Mouse (Mus musculus): Measurements from ENCODE around the gene Heatr5a. TPM values are rescaled to one million over a fixed set of nuclear protein-coding genes. Genes with fewer than 3 reads are reported as not detected.

Gene Heatr5a
- 10.7 and 12.1 TPM in 2 replicates for polyA plus RNA-seq (2015; fragmentation: Nextera tagmentation; extraction: Ambion mirVana)

DNA sequence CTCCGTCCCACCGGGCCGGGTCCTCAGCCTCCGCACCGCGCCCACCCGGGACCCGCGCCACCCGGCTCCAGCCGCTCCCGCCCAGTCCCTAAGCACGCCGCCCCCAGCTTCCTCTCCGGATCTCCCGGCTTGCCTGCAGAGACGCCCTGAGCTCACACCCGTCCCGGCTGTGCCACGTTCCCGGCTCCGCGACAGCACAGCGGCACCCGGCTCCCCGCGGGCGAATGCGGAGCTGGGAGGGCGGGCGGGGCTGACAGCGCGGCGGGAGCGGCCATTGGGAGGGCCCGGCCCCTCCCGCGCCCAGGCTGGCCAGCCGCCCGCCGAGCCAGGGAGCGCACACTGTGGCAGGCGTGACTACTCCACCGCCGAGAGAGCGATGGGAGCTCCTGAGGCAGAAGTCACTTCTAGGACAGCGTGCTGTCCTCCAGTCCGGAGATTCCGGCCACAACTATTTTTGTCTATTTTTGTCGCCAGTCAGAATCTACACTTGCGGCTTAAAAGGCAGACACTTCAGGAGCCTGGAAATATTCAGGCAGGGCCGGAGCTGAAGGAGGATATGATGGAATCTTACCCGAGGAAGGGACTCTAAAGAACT lies at the start of gene Heatr5a:
Gene Heatr5a, minus strand, starts transcription at position 252 of the 595 bp plus-strand sequence.
- Histone ChIP-seq H3K4me2 (peak within 1 kb of the TSS; percentile 50), H3K4me1 (peaks cover 4% of the 10 kb centered on the region; the same call in 1 of the 2 replicates), H3K27me3 (no peaks in the 10 kb centered on the region), H3K9me3 (no peaks in the 10 kb centered on the region), H3K4me3 (peak within 1 kb of the TSS; percentile 98), H3K9ac (peak within 1 kb of the TSS; percentile 87), H3K27ac (peak within 1 kb of the TSS; percentile 94), H3K36me3 (no peaks in the 10 kb centered on the region)
- peak; percentile 92 for ATAC-seq (ENCODE audit: insufficient number of reproducible peaks, low FRiP score, low TSS enrichment, low read depth)
- 0% methylated on average over 29 of the region's 53 CpGs for WGBS

DNA sequence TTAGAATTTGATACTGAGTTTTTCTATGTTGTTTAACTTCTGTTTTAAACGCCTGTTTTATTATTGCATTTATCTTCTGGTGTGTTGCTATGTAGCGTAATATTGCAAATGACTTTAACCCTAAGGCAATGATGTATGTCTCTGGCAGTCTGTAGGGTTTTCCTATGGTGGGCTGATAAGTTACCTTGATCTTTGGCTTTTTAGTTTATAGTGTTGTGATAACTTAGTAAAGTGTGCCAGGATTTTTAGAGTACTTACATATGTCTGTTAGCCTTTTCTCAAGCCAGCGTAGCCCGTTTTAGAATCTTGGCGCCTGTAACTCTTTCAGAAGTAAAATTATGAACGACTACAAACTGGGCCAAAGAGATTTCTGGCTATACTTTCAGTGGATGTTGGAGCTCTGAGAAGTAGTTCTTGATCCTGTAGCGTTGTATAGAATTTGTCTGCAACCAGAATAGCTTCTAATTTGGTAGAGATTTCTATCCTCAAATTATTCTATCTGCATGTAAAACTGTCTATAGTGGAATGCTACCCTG lies 43.4 kb upstream of the Heatr5a start:
- H3K27ac ChIP-seq: no peak overlapping the region
- no peaks in the 10 kb centered on the region for H3K9me3 ChIP-seq
- no peak for ATAC-seq (ENCODE audit: insufficient number of reproducible peaks, low FRiP score, low TSS enrichment, low read depth)
- H3K4me3 ChIP-seq: no peak overlapping the region
- no peaks in the 10 kb centered on the region for H3K36me3 ChIP-seq
- no peak overlapping the region for H3K4me2 ChIP-seq
- H3K27me3 ChIP-seq: no peaks in the 10 kb centered on the region
- no peak overlapping the region for H3K9ac ChIP-seq
- WGBS: 54% methylated on average over 7 of the region's 7 CpGs
- H3K4me1 ChIP-seq: no peaks in the 10 kb centered on the region

DNA sequence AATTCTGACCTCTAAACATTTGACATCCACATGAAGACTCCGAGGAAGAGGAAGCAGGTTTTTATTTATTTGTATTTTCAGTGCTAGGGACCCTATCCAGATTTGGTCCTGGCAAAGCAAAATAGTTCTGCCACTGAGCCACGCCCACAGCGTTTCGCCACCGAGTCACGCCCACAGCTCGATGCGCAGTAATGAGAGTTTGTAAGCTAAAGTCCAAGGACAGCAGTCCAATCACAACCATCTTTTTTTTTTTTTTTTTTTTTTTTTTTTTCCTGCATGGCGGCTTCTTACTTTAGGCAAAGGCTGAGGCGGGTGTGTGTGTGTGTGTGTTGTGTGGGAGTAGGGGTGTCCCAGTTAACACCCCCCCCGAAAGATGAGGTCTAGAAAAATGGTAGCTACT lies 42.9 kb upstream of the Heatr5a start:
- H3K9ac ChIP-seq: no peak overlapping the region
- H3K36me3 ChIP-seq: no peaks in the 10 kb centered on the region
- no peak overlapping the region for H3K4me3 ChIP-seq
- WGBS: 74% methylated on average over 11 of the region's 11 CpGs
- no peaks in the 10 kb centered on the region for H3K4me1 ChIP-seq
- no peaks in the 10 kb centered on the region for H3K27me3 ChIP-seq
- no peaks in the 10 kb centered on the region for H3K9me3 ChIP-seq
- ATAC-seq (ENCODE audit: insufficient number of reproducible peaks, low FRiP score, low TSS enrichment, low read depth): no peak
- no peak overlapping the region for H3K27ac ChIP-seq
- no peak overlapping the region for H3K4me2 ChIP-seq

DNA sequence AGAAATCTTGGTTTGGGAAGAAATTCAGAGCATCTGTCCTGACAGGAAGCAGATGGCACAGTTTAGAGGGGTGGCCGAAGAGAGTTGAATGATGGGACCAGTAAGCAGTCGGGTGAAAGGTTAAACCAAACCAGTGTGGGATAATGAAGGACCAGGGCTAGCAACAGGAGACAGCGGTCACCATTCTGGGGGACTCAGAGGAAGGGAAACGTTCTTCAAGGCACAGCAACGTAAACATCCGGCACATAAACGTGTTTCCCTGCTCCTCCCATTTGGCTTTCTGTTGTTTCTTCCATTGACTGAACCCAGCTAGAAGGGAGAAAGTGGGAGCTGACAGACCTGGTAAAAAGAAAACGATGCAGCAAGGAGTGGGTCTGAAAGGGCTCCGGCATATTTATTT lies 42.2 kb upstream of the Heatr5a start:
- Histone ChIP-seq H3K4me3 (no peak overlapping the region), H3K4me2 (no peak overlapping the region), H3K27me3 (no peaks in the 10 kb centered on the region), H3K27ac (no peak overlapping the region), H3K9me3 (no peaks in the 10 kb centered on the region), H3K36me3 (no peaks in the 10 kb centered on the region), H3K4me1 (no peaks in the 10 kb centered on the region), H3K9ac (no peak overlapping the region)
- WGBS: 25% methylated on average over 9 of the region's 9 CpGs
- no peak for ATAC-seq (ENCODE audit: insufficient number of reproducible peaks, low FRiP score, low TSS enrichment, low read depth)

DNA sequence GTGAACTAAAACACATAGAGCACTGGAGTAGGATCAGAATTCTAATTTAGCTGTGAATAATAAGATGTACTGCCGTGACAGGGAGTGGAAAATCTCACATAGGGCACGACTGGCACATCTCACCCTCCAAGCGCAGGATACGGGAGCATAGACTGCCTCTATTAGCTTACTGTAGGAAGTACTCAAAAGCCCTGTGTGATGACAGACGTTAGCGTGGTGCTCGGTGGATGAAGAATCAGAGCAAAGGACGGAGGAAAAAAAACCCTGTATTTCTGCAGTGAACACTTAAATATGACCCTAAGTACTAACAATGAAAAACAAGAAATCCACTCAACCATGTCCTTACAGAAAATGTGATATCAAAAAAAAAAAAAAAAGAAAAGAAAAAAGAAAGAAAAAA lies 41.0 kb upstream of the Heatr5a start:
- WGBS: 65% methylated on average over 8 of the region's 8 CpGs

DNA sequence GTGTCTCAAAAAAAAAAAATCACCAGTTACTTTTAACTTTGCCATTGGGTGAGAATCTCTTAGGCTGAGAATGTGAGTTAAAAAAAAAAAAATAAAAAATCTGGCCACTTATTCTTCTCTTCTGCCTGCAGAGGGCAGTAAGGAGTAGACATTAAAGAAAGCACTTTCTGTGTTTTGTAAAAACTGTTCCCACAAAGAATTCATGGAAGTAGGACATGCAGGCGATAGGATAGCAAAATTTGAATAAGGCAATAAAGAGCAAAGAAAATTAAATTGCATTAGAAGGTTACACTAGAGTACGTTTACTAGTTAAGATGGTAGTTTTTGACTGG lies 39.5 kb upstream of the Heatr5a start:
- Histone ChIP-seq H3K4me1 (no peaks in the 10 kb centered on the region), H3K4me3 (no peak overlapping the region), H3K9me3 (no peaks in the 10 kb centered on the region), H3K9ac (no peak overlapping the region), H3K27me3 (no peaks in the 10 kb centered on the region), H3K36me3 (no peaks in the 10 kb centered on the region), H3K4me2 (no peak overlapping the region), H3K27ac (no peak overlapping the region)
- no peak for ATAC-seq (ENCODE audit: insufficient number of reproducible peaks, low FRiP score, low TSS enrichment, low read depth)
- WGBS: 56% methylated on average over 2 of the region's 2 CpGs

More for the DNA sequence above, 41.0 kb upstream of the Heatr5a start:
- Histone ChIP-seq H3K4me2 (no peak overlapping the region), H3K9ac (no peak overlapping the region), H3K4me3 (no peak overlapping the region), H3K36me3 (no peaks in the 10 kb centered on the region), H3K27ac (no peak overlapping the region), H3K27me3 (no peaks in the 10 kb centered on the region), H3K4me1 (no peaks in the 10 kb centered on the region), H3K9me3 (no peaks in the 10 kb centered on the region)
- no peak for ATAC-seq (ENCODE audit: insufficient number of reproducible peaks, low FRiP score, low TSS enrichment, low read depth)

DNA sequence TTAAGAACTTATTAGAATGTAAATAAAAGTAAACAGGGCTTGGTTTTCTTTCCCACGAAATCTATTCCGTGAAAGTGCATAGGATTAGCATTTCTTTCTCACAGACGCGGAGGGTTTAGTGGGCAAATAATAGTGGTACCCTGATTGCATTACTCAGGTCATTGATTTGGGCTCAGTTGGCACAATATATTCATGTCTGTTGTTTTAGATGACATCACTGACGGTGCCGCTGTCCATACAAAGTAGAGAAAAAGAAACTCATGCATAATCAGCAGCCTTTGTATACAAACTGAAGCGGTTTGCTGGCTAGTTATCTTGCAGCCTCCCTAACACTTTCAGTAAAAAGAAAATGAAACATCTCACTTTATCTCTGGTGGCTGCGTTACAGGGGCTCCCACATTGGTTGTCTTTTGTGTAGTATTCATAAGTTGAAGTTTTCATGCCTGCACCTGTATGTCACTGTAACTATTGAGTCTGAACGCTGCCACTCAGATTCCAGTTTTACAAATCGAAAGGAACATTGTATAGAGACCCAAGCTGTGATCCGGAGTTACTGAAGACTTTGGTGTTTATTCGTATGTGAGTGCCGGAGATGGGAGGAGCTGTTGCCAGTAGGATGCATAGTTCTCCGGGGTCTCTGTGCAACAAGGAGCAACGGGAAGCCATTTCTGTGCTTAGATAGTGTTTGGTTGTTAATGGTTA lies 39.0 kb upstream of the Heatr5a start:
- ATAC-seq (ENCODE audit: insufficient number of reproducible peaks, low FRiP score, low TSS enrichment, low read depth): no peak
- WGBS: 74% methylated on average over 15 of the region's 15 CpGs
- H3K4me2 ChIP-seq: no peak overlapping the region
- H3K9me3 ChIP-seq: no peaks in the 10 kb centered on the region
- H3K9ac ChIP-seq: no peak overlapping the region
- H3K36me3 ChIP-seq: no peaks in the 10 kb centered on the region
- H3K27ac ChIP-seq: no peak overlapping the region
- no peaks in the 10 kb centered on the region for H3K27me3 ChIP-seq
- no peaks in the 10 kb centered on the region for H3K4me1 ChIP-seq
- H3K4me3 ChIP-seq: no peak overlapping the region

DNA sequence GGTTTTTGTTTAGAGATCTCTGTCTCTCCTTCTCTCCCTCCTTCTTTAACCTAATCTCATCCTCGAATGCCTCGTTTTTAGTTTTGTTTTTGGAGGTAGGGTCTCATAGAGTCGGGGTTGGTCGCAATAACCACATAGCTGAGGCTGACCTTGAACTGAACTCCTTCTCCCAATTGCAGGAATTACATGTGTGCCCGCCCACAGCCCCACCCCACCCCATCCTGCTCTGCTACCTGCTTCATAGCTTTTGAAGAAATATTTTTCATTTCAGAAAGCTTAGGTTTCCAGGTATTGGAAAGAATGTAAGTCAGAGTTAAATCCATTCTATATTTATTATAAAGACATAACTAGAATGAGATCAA lies 35.5 kb upstream of the Heatr5a start:
- Histone ChIP-seq H3K4me1 (no peaks in the 10 kb centered on the region), H3K9ac (no peak overlapping the region), H3K36me3 (no peaks in the 10 kb centered on the region), H3K4me2 (peak overlapping the region; percentile 58), H3K9me3 (no peaks in the 10 kb centered on the region), H3K27ac (0 out of 2 replicates have a peak overlapping the region, but pooled peaks have one; percentile 33), H3K27me3 (no peaks in the 10 kb centered on the region), H3K4me3 (peak overlapping the region; percentile 76)
- 48% methylated on average over 5 of the region's 5 CpGs for WGBS
- ATAC-seq (ENCODE audit: insufficient number of reproducible peaks, low FRiP score, low TSS enrichment, low read depth): peak; percentile 56; the same call in 1 of the 2 replicates

DNA sequence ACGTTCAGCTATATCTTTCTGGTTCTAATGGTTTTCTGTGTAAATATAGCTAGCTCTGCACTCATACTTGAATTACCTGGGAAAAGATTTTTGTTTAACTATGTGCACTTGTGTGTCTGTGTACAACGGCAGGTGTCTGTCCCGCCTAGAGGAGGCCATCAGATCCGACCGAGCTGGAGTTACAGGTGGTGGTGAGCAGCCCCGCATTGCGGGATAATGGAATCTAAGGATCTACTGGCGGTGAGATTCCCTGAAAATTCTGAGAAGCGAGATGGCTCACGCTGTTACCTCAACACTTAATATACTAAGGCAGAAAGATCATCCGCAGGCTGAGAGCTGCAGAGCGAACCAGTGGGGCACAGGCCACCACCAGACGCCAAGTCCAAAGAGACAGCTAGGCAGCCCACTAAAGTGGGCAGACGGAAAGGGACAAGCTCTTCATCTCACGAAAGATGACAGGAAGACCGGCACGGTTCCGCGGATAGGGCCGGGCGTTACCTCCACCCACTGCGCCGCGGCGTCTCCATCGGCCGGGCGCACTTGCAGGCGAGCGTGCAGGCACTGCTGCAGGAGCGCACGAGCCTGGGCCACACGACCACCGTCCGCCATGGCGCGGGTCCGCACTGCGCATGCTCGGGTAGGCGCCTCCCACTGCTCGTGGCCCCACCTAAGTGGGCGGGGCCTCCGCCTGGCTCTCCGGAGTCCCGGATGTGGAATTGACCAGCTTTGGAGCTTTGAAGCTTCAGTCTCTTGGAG lies 34.9 kb upstream of the Heatr5a start, which contains the start of gene Dtd2:
Gene Dtd2, minus strand, starts transcription at position 625 of the 756 bp plus-strand sequence.
- peak within 1 kb of the TSS; percentile 74 for H3K9ac ChIP-seq
- WGBS: 2% methylated on average over 41 of the region's 46 CpGs
- H3K36me3 ChIP-seq: no peaks in the 10 kb centered on the region
- peak; percentile 89 for ATAC-seq (ENCODE audit: insufficient number of reproducible peaks, low FRiP score, low TSS enrichment, low read depth)
- H3K4me2 ChIP-seq: peak within 1 kb of the TSS; percentile 58
- H3K9me3 ChIP-seq: no peaks in the 10 kb centered on the region
- H3K27me3 ChIP-seq: no peaks in the 10 kb centered on the region
- peak within 1 kb of the TSS; percentile 81 for H3K27ac ChIP-seq
- H3K4me1 ChIP-seq: no peaks in the 10 kb centered on the region
- peak within 1 kb of the TSS; percentile 76 for H3K4me3 ChIP-seq

DNA sequence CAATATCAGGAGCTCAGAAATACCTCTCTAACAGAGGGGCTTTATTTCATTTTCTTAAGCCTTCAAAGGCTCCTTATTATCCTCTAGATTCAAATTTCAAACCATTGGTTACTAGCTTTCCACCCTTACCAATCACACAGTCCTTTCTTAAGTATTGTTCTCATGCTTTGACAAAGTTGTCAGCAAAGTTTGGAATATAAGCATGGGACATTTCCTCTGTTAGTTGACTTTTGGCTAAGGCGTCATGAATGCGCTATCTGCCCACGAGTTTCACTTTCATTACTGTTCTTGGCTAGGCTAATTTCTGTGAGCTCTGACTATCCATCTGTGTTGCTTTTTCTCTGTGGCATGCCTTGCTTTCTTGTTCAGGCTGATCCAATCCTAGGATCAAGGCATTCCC lies 31.6 kb upstream of the Heatr5a start:
- no peak overlapping the region for H3K27ac ChIP-seq
- WGBS: 91% methylated on average over 3 of the region's 3 CpGs
- no peak overlapping the region for H3K4me3 ChIP-seq
- H3K4me1 ChIP-seq: no peaks in the 10 kb centered on the region
- H3K27me3 ChIP-seq: no peaks in the 10 kb centered on the region
- H3K36me3 ChIP-seq: peaks cover 17% of the 10 kb centered on the region
- H3K9me3 ChIP-seq: no peaks in the 10 kb centered on the region
- H3K9ac ChIP-seq: no peak overlapping the region
- ATAC-seq (ENCODE audit: insufficient number of reproducible peaks, low FRiP score, low TSS enrichment, low read depth): no peak
- no peak overlapping the region for H3K4me2 ChIP-seq

DNA sequence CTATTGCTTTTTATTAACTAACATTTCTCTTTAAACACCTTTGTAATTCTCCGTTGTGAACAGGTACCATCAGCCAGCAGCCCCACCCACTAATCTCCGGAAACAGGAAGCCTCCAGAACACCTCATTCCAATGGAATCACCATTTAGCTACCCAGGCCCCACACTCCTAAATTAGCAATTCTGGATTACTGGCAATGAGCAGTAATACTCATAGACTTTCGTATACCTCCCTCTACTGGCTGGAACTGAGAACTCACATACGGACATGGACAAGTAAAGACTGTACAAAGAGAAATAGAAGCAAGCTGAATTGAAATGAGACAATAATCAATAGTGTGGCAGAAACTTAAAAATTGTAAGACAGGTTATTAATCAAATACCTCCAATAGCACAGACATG lies 30.4 kb upstream of the Heatr5a start:
- Histone ChIP-seq H3K4me2 (no peak overlapping the region), H3K27me3 (no peaks in the 10 kb centered on the region), H3K4me3 (no peak overlapping the region), H3K36me3 (peaks cover 26% of the 10 kb centered on the region), H3K27ac (no peak overlapping the region), H3K9me3 (no peaks in the 10 kb centered on the region), H3K4me1 (no peaks in the 10 kb centered on the region), H3K9ac (no peak overlapping the region)
- 19% methylated on average over 4 of the region's 4 CpGs for WGBS
- ATAC-seq (ENCODE audit: insufficient number of reproducible peaks, low FRiP score, low TSS enrichment, low read depth): no peak

Measured in limb, embryonic 15.5 days (tissue).